Mouse (Mus musculus) midbrain, postnatal 0 days (tissue): ENCODE measurements around the gene Bcas3. TPM values are rescaled to one million over a fixed set of nuclear protein-coding genes. Genes with fewer than 3 reads are reported as not detected.

Source experiments
- ATAC-seq: fragments of 200-750 bp; cut with Nextera tagmentation; 2 replicates; pipeline ENCODE4 v1.8.0; 2017; ENCODE audit warnings: moderate number of reproducible peaks, mild to moderate bottlenecking, moderate TSS enrichment, moderate library complexity; ENCODE audit not compliant: low FRiP score
- DNase-seq: peaks from one replicate; pipeline ENCODE4 v3.0.0-alpha.2; 2015; ENCODE audit warnings: low spot score
- H3K27ac ChIP-seq: fragments of 300-500 bp; sonication (generic); 2 replicates; pipeline ENCODE4 v1.5.1; 2014; ENCODE audit warnings: low read depth, mild to moderate bottlenecking, low read length, mixed read lengths
- H3K27me3 ChIP-seq: fragments of 300-500 bp; sonication (generic); 2 replicates; pipeline ENCODE4 v1.6.1; 2014; ENCODE audit warnings: low read length, control low read depth, mixed read lengths; ENCODE audit not compliant: insufficient read depth
- H3K36me3 ChIP-seq: fragments of 300-500 bp; sonication (generic); 2 replicates; pipeline ENCODE4 v1.6.1; 2014; ENCODE audit warnings: low read length, control low read depth, mixed read lengths; ENCODE audit not compliant: insufficient read depth
- H3K4me1 ChIP-seq: fragments of 300-500 bp; sonication (generic); 2 replicates; pipeline ENCODE4 v1.6.1; 2014; ENCODE audit warnings: mild to moderate bottlenecking, control low read depth, antibody characterized with exemption, low read length, mixed read lengths; ENCODE audit not compliant: insufficient read depth
- H3K4me2 ChIP-seq: fragments of 300-500 bp; sonication (generic); 2 replicates; pipeline ENCODE4 v1.6.1; 2014; ENCODE audit warnings: low read depth, mild to moderate bottlenecking, low read length, mixed read lengths; ENCODE audit not compliant: poor library complexity, severe bottlenecking
- H3K4me3 ChIP-seq: fragments of 300-500 bp; sonication (generic); 2 replicates; pipeline ENCODE4 v1.5.1; 2014; ENCODE audit warnings: low read depth, mild to moderate bottlenecking, low read length, moderate library complexity
- H3K9ac ChIP-seq: fragments of 300-500 bp; sonication (generic); replicated peaks from 2 replicates; pipeline ENCODE4 v1.6.1; 2014; ENCODE audit warnings: mild to moderate bottlenecking, low read length, moderate library complexity, mixed read lengths; ENCODE audit not compliant: poor library complexity, severe bottlenecking
- H3K9me3 ChIP-seq: fragments of 300-500 bp; sonication (generic); 2 replicates; pipeline ENCODE4 v1.6.1; 2016; ENCODE audit warnings: low read length, control low read depth
- CTCF ChIP-seq: IDR thresholded peaks from 2 replicates; pipeline ENCODE4 v1.5.1; 2016; ENCODE audit warnings: antibody characterized with exemption, mild to moderate bottlenecking
- WGBS: fragments of 180-500 bp; shearing (Covaris S2); extraction: QIAGEN DNeasy Blood & Tissue Kit; methylation state at CpG from one replicate; pipeline ENCODE4 v1.1.7; 2014; 5-methylcytosine and 5-hydroxymethylcytosine counted together
- polyA plus RNA-seq: library from polyadenylated mRNA; unstranded; fragments of >200 nt; fragmentation: Nextera tagmentation; extraction: Ambion mirVana; gene quantifications from 2 replicates; pipeline ENCODE4 v1.2.1, GENCODE M21; 2015
- total RNA-seq: library from RNA; depleted of rRNA; stranded (reverse); fragments of >200 nt; gene quantifications from 2 replicates; pipeline ENCODE4 v1.2.3, GENCODE M21; 2014

The Bcas3 gene
- total and polyA plus RNA-seq, 2 experiments from 2014 or later = 28.4 to 34.7 TPM

- DNase-seq = no peak
- no peaks in the 10 kb centered on the region for H3K4me1 ChIP-seq
- TF ChIP-seq CTCF = no peak
- no peak overlapping the region for H3K27ac ChIP-seq
- H3K4me2 ChIP-seq = no peak overlapping the region
- no peak overlapping the region for H3K9ac ChIP-seq
- no peak overlapping the region for H3K4me3 ChIP-seq
- no peaks in the 10 kb centered on the region for H3K36me3 ChIP-seq
- WGBS = 88% methylated on average over 4 of the region's 4 CpGs
- no peak for ATAC-seq
- H3K27me3 ChIP-seq = no peaks in the 10 kb centered on the region
- H3K9me3 ChIP-seq = no peaks in the 10 kb centered on the region
Measured at GRCm38 (mm10) chr11:85540989-85541388, 188.0 kb downstream of the Bcas3 start.

DNA sequence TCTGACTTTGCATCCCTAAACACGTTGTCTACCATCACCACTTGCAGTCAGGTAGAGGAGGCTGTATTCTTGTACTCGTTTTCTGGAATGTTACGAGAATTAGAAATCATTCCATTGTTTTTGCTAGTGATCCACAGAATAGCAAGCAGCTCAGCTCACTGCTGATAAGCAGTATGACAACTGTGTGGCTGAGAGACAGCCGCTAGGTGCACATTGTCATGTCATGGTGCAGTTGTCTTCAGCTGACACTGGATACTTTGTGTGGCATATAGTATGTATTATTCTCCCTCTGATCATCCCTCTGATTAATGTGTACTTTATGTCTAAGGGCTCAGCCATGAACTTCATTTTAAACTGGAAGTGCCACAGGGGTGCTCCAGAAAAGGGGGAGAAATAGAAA is 190.3 kb downstream of the Bcas3 start:
- Histone ChIP-seq H3K9ac (no peak overlapping the region), H3K4me3 (no peak overlapping the region), H3K4me1 (no peaks in the 10 kb centered on the region), H3K27me3 (no peaks in the 10 kb centered on the region), H3K4me2 (no peak overlapping the region), H3K9me3 (no peaks in the 10 kb centered on the region), H3K27ac (no peak overlapping the region), H3K36me3 (no peaks in the 10 kb centered on the region)
- DNase-seq (no peak), ATAC-seq (no peak)
- no peak for TF ChIP-seq CTCF
- WGBS = 77% methylated on average over 4 of the region's 4 CpGs

DNA sequence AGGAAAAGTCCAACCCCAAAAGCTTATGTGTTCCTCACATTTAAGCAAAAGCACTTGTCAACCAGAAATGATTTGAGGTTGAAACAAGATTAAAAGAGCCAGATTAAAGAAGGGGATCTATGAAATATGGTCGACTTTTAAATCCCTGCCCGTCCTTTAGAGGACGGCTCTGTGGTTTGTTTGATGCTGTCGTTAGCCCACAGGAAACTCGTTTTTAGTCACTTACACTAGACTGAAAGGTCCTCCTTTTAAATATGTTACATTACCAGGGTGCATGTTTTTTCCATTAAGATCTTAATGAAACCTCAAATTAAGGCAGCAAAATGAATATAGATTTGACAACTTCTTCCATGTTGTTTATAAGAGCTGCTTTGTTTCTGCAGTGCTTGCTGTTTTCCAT is 192.6 kb downstream of the Bcas3 start:
- Histone ChIP-seq H3K4me2 (no peak overlapping the region), H3K36me3 (no peaks in the 10 kb centered on the region), H3K9ac (no peak overlapping the region), H3K4me1 (no peaks in the 10 kb centered on the region), H3K9me3 (no peaks in the 10 kb centered on the region), H3K4me3 (no peak overlapping the region), H3K27ac (no peak overlapping the region), H3K27me3 (no peaks in the 10 kb centered on the region)
- 66% methylated on average over 5 of the region's 5 CpGs for WGBS
- no peak for ATAC-seq
- no peak for DNase-seq
- TF ChIP-seq CTCF = no peak

DNA sequence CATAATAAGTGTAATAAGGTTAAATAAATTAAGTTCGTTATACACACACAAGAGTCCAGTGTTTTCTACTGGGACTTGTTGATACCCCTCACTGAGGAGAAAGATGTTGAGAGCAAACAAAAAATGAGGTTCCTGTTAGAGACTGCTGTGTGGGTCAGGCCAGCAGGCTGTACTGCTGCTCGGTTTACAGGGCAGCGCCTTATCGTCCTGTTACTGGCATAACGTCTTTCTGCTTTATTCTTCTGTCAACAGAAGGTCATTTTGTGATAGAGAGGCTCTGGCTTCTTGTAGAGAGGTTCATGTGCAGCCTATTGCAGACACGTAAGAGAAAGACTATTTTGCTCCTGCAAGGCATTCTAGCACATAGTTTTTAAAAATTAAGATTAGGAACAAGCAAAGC is 195.0 kb downstream of the Bcas3 start:
- ATAC-seq = no peak
- 81% methylated on average over 6 of the region's 6 CpGs for WGBS
- Histone ChIP-seq H3K4me3 (no peak overlapping the region), H3K4me1 (no peaks in the 10 kb centered on the region), H3K9ac (no peak overlapping the region), H3K36me3 (no peaks in the 10 kb centered on the region), H3K27me3 (no peaks in the 10 kb centered on the region), H3K27ac (no peak overlapping the region), H3K4me2 (no peak overlapping the region), H3K9me3 (no peaks in the 10 kb centered on the region)
- no peak for DNase-seq
- TF ChIP-seq CTCF = no peak

GRCm38 (mm10) chr11:85549651-85550050 is 196.7 kb downstream of the Bcas3 start:
- 84% methylated on average over 3 of the region's 3 CpGs for WGBS
- Histone ChIP-seq H3K36me3 (no peaks in the 10 kb centered on the region), H3K4me2 (no peak overlapping the region), H3K4me1 (no peaks in the 10 kb centered on the region), H3K27ac (no peak overlapping the region), H3K9ac (no peak overlapping the region), H3K9me3 (no peaks in the 10 kb centered on the region), H3K4me3 (no peak overlapping the region), H3K27me3 (no peaks in the 10 kb centered on the region)
- peak; percentile 13 for DNase-seq
- no peak for ATAC-seq
- no peak for TF ChIP-seq CTCF

DNA sequence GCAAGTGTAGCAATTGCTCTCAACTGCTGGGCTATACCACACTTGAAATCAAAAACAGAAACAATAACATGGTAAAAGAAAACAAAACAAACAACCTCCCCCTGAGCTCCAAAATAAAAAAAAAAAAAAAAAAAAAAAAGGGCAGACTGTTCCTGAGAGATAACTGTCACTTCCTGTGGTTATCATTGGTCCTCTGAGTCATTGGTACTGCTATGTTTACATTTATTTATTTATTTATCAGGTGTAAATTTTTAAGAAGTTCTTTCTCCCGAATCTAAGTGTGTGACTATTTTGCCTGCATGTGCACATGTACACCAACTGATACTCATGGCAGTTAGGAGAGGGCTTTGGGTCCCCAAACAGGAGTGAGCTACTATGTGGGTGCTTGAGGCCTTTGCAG is 202.1 kb downstream of the Bcas3 start:
- no peak overlapping the region for H3K27ac ChIP-seq
- TF ChIP-seq CTCF = no peak
- 0 out of 2 replicates have a peak, but pooled peaks cover 2% of the 10 kb centered on the region for H3K36me3 ChIP-seq
- H3K4me3 ChIP-seq = no peak overlapping the region
- H3K9ac ChIP-seq = no peak overlapping the region
- no peaks in the 10 kb centered on the region for H3K4me1 ChIP-seq
- H3K4me2 ChIP-seq = no peak overlapping the region
- ATAC-seq = no peak
- no peak for DNase-seq
- H3K9me3 ChIP-seq = no peaks in the 10 kb centered on the region
- no peaks in the 10 kb centered on the region for H3K27me3 ChIP-seq
- 66% methylated on average over 1 of the region's 1 CpGs for WGBS

- Histone ChIP-seq H3K9me3 (no peaks in the 10 kb centered on the region), H3K4me2 (no peak overlapping the region), H3K4me3 (no peak overlapping the region), H3K4me1 (no peaks in the 10 kb centered on the region), H3K36me3 (0 out of 2 replicates have a peak, but pooled peaks cover 2% of the 10 kb centered on the region), H3K27me3 (no peaks in the 10 kb centered on the region), H3K9ac (no peak overlapping the region), H3K27ac (no peak overlapping the region)
- TF ChIP-seq CTCF = no peak
- ATAC-seq (no peak), DNase-seq (no peak)
- 87% methylated on average over 2 of the region's 2 CpGs for WGBS
Measured at GRCm38 (mm10) chr11:85555721-85556120, 202.8 kb downstream of the Bcas3 start.
